Mouse (Mus musculus) thymus, adult 2 months (tissue): ENCODE data around the gene Adipor1.

Experiments used
- CTCF ChIP-seq: fragments of 200-500 bp; IDR thresholded peaks from 2 replicates; pipeline ENCODE4 v1.5.1; 2012; ENCODE audit warnings: mild to moderate bottlenecking, control low read depth, low read length, moderate library complexity, borderline replicate concordance; ENCODE audit not compliant: control insufficient read depth, poor library complexity, insufficient read depth; ENCODE audit errors: extremely low read depth
- POLR2A ChIP-seq: fragments of 200-500 bp; IDR thresholded peaks from 2 replicates; pipeline ENCODE4 v1.6.1; 2012; ENCODE audit warnings: mild to moderate bottlenecking, low read length, control low read depth, moderate library complexity; ENCODE audit not compliant: control insufficient read depth, poor library complexity, insufficient read depth; ENCODE audit errors: extremely low read depth

GRCm38 (mm10) chr1:134445418-134445817 lies 30.2 kb downstream of the Adipor1 start:
- no peak for TF ChIP-seq CTCF
- no peak for TF ChIP-seq POLR2A
